Mouse (Mus musculus) right cerebral cortex, postnatal 25 days (tissue): ENCODE data around the gene Plpp3.

ENCODE experiments used
- DNase-seq: peaks from one replicate; pipeline ENCODE4 v3.0.0; 2022

Gene Plpp3

GRCm38 (mm10) chr4:105221256-105221840 lies 64.2 kb downstream of the Plpp3 start:
- no peak for DNase-seq

DNA sequence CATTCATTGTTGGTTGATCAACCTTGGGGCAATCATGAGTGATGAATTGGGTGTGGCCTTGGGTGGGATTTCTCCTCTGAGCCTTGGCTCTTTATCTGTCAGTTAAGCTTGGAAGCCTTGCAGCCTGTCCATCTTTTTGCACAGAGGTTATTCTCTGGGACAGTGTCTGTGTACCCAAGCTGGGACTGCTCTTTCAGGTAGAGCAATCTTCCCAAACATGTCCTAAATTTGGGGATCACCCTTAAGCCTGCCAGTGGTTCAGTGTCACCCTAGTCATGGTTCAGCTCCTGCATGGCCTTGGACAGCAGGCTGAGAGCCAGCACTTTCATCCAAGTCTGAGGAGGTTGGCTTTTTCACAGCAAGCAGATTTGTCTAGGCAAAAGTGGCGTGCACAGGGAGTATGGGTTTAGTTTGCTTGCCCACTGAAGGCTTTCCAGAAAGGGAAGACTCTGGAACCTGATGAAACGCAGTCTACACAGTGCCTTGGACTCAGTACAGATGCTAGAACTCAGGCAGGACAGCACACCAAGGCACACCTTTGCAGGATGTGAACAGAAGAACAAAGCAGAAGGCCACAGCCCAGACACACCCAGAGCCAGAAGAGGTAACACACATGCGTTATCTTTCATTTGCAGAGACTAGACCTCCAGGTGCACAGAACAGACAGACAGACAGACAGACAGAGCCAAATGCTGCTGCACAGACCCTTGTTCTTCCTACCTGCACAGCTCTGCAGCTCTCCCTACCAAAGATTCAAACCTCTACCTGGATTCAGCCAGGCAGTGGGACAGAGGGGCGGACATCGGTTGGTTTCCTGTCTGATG lies 66.2 kb downstream of the Plpp3 start:
- no peak for DNase-seq

- no peak for DNase-seq
These were observed 66.8 kb downstream of the Plpp3 start for GRCm38 (mm10) chr4:105223925-105224300.

GRCm38 (mm10) chr4:105225512-105225911 lies 68.4 kb downstream of the Plpp3 start:
- peak; percentile 48 for DNase-seq

GRCm38 (mm10) chr4:105226351-105226750 lies 69.2 kb downstream of the Plpp3 start:
- DNase-seq: peak; percentile 15

DNA sequence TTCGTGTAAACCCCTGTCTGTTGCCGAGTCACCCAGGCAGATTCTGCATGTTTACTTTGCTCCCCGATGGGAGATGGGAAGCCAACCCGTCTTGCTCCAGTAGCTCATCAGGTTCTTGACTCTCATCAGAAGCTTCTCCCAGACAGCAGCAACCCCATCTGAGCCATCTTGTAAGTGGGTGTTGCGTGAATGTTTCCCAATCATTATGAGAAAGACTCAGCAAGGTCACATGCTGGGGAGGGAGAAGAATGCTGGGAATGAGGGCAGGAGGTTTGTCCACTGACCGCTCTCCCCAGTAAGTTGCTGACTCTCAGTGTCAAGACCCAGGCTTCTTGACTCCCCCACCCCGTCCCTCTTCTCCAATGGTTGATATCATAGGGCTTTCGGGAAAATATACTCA lies 73.0 kb downstream of the Plpp3 start:
- DNase-seq: no peak

DNA sequence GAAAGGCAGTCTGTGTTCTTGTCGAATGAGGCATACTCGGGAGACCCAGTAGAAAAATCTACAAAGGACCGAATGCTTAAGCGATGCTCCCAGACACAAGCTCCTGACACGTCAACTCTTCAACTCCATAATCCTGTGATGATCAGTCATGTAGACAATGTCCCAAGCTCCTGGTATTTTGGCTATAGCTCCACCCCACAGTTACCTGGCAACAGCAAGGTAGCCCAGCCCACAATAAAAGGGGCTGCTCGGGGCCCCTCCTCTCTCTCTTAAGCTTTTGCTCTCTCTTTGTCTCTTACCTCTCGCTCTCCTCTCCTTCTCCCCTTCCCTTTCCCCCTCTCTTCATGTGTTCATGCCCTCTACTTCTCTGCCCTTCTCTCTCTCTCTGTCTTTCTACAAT lies 83.1 kb downstream of the Plpp3 start:
- DNase-seq: no peak

DNA sequence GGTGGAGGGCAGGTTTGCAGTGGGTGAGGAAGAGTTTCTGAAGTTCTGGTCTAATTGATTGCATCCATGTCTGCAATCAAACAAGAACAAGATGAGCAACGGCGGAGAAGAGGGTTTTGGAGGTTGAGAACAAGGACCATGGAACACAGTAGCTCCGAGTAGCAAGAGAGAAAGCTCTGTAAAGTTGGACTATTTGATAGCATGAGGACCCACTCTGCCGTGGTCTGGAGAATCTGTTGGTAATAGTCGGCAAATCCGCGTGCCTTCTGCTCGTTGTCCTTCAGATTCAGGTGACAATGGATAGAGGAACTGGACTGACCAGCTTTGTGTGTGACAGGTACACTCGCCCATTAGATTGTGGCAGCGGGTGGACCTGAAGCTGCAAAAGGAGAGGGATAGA lies 87.8 kb downstream of the Plpp3 start:
- DNase-seq: no peak

- DNase-seq: peak; percentile 28
These were observed 88.4 kb downstream of the Plpp3 start for GRCm38 (mm10) chr4:105245479-105245944.

DNA sequence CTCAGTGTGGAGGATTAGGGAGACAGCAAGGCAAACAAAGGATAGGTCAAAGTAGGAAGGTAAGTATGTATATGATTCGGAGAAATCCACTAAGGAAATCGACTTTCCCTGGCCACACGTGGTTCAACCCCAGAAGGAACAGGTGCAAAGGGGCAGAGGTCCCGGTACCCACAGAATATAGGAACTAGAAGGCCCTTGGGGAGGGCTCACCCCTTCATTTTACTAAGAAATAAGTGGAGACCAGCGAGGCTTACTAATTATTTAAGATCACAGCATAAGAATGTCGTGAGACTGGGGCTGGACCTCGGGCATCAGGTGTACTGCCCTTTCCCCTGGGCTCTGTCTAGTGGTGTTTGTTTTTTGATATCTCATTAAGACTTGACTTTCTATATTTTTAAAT lies 89.2 kb downstream of the Plpp3 start:
- no peak for DNase-seq

GRCm38 (mm10) chr4:105248161-105248560 lies 91.0 kb downstream of the Plpp3 start:
- no peak for DNase-seq

- DNase-seq: no peak
These were observed 92.1 kb downstream of the Plpp3 start for GRCm38 (mm10) chr4:105249283-105249682.

GRCm38 (mm10) chr4:105250946-105251345 lies 93.8 kb downstream of the Plpp3 start:
- DNase-seq: no peak

GRCm38 (mm10) chr4:105252044-105252443 lies 94.9 kb downstream of the Plpp3 start:
- no peak for DNase-seq

- no peak for DNase-seq
These were observed 95.5 kb downstream of the Plpp3 start for GRCm38 (mm10) chr4:105252571-105253200.

- no peak for DNase-seq
These were observed 96.5 kb downstream of the Plpp3 start for GRCm38 (mm10) chr4:105253453-105254341.

- no peak for DNase-seq
These were observed 97.2 kb downstream of the Plpp3 start for GRCm38 (mm10) chr4:105254365-105254764.

- DNase-seq: no peak
These were observed 98.0 kb downstream of the Plpp3 start for GRCm38 (mm10) chr4:105255185-105255584.

DNA sequence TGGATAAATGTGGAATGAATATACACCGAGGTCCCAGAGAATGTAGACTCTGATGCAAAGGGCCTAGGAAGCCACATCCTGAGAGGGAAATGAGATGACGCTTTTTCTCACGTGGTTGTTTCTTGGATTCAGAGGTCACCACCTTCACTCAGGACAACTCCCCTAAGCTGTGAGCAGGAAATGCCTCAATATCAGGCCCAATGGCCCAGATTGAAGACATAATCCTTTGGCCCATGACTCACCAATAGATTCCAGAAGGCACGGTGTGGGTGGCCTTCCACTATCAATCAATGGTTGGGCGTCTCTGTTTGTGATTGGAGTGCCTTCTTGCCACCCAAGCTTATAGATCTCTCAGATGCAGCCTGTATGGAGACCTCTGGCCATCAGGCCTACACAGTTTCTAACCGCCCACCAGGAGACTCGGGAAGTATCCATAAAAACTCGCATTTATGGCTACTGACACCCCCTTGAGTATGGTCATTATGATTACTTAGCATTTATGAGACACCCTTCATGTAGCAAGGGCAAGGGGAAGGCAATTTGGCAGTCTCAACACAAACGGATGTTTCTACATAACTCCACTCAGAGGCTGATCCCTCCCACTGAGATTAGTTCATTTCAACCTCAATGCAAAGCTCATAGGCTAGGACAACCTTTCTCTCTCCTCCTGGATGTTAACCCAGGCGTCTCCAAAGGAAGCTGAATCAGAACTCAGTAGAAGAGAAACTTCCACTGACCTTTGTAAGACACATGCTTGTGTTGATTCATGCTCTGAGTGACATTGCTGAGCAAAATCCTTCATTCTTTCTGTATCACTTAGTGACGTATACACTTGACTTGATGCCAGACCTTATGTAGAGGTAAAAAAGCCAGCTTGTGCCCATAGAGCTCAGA lies 100.8 kb downstream of the Plpp3 start:
- DNase-seq: no peak

DNA sequence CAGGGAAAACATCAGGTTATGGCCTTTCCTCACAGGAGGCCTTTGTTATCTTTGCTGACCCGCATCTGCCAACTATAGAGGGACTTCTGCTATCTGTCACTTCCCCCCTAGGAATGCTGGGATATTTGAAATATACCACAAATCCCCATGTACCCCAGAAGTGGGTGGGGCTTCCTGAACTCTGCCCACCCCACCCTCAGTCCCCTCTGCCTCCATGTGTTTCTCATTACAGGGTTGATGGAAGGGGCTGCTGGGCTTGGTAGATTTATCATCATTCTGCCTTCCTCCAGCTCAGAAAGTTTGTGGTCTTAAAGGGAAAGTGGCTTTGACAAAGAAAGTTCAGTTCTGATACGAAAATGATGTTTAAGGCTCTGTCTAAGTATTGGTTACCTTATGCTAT lies 103.2 kb downstream of the Plpp3 start:
- DNase-seq: no peak

GRCm38 (mm10) chr4:105260893-105261769 lies 104.0 kb downstream of the Plpp3 start:
- no peak for DNase-seq
